Mouse (Mus musculus) heart, postnatal 0 days (tissue): ENCODE results near the gene Lix1l. TPM values are rescaled to one million over a fixed set of nuclear protein-coding genes. Genes with fewer than 3 reads are reported as not detected.

Experiments used
- ATAC-seq: fragments of 200-750 bp; cut with Nextera tagmentation; 2 replicates; pipeline ENCODE4 v1.8.0; 2017; ENCODE audit warnings: low read depth, moderate number of reproducible peaks, moderate library complexity; ENCODE audit not compliant: insufficient read depth
- DNase-seq: peaks from one replicate; pipeline ENCODE4 v3.0.0-alpha.2; 2016; ENCODE audit warnings: low spot score
- H3K27ac ChIP-seq: fragments of 300-500 bp; sonication (generic); 2 replicates; pipeline ENCODE4 v1.5.1; 2014; ENCODE audit warnings: low read depth, mild to moderate bottlenecking
- H3K27me3 ChIP-seq: fragments of 300-500 bp; sonication (generic); 2 replicates; pipeline ENCODE4 v1.6.1; 2014; ENCODE audit warnings: low read length, mixed read lengths; ENCODE audit not compliant: control insufficient read depth, insufficient read depth
- H3K36me3 ChIP-seq: fragments of 300-500 bp; sonication (generic); replicated peaks from 2 replicates; pipeline ENCODE4 v1.6.1; 2014; ENCODE audit warnings: low read length, mixed read lengths; ENCODE audit not compliant: control insufficient read depth, insufficient read depth
- H3K4me1 ChIP-seq: fragments of 300-500 bp; sonication (generic); 2 replicates; pipeline ENCODE4 v1.6.1; 2014; ENCODE audit warnings: antibody characterized with exemption; ENCODE audit not compliant: control insufficient read depth, insufficient read depth
- H3K4me2 ChIP-seq: fragments of 300-500 bp; sonication (generic); 2 replicates; pipeline ENCODE4 v1.6.1; 2014; ENCODE audit warnings: low read depth, mild to moderate bottlenecking, low read length, moderate library complexity
- H3K4me3 ChIP-seq: fragments of 300-500 bp; sonication (generic); 2 replicates; pipeline ENCODE4 v1.5.1; 2014; ENCODE audit warnings: low read depth, low read length
- H3K9ac ChIP-seq: fragments of 300-500 bp; sonication (generic); replicated peaks from 2 replicates; pipeline ENCODE4 v1.6.1; 2014; ENCODE audit warnings: low read depth, low read length, mixed read lengths
- H3K9me3 ChIP-seq: fragments of 300-500 bp; sonication (generic); replicated peaks from 2 replicates; pipeline ENCODE4 v1.6.1; 2016; ENCODE audit warnings: low read length; ENCODE audit not compliant: control insufficient read depth
- CTCF ChIP-seq: IDR thresholded peaks from 2 replicates; pipeline ENCODE4 v1.5.1; 2016; ENCODE audit warnings: antibody characterized with exemption, control low read depth, low read depth
- EP300 ChIP-seq: IDR thresholded peaks from 2 replicates; pipeline ENCODE4 v1.6.1; 2016; ENCODE audit warnings: antibody characterized with exemption, low read depth
- WGBS: fragments of 180-500 bp; shearing (Covaris S2); extraction: QIAGEN DNeasy Blood & Tissue Kit; methylation state at CpG from one replicate; pipeline ENCODE4 v1.1.7; 2014; 5-methylcytosine and 5-hydroxymethylcytosine counted together
- polyA plus RNA-seq: library from polyadenylated mRNA; unstranded; fragments of >200 nt; fragmentation: Nextera tagmentation; extraction: Ambion mirVana; gene quantifications from 2 replicates; pipeline ENCODE4 v1.2.1, GENCODE M21; 2015
- total RNA-seq: library from RNA; depleted of rRNA; stranded (reverse); fragments of >200 nt; gene quantifications from 2 replicates; pipeline ENCODE4 v1.2.3, GENCODE M21; 2014; ENCODE audit warnings: low replicate concordance

The Lix1l gene
- total and polyA plus RNA-seq, 2 experiments from 2014 or later: 3.6 to 50.6 TPM

- peak overlapping the region; percentile 63 for H3K27ac ChIP-seq
- TF ChIP-seq EP300: no peak
- TF ChIP-seq CTCF: no peak
- H3K4me3 ChIP-seq: peak overlapping the region; percentile 59
- WGBS: 2% methylated on average over 9 of the region's 12 CpGs
- no peaks in the 10 kb centered on the region for H3K27me3 ChIP-seq
- ATAC-seq (no peak), DNase-seq (no peak)
- no peaks in the 10 kb centered on the region for H3K36me3 ChIP-seq
- H3K4me2 ChIP-seq: peak overlapping the region; percentile 97
- H3K4me1 ChIP-seq: no peaks in the 10 kb centered on the region; the same call in 1 of the 2 replicates
- H3K9me3 ChIP-seq: no peaks in the 10 kb centered on the region
- peak overlapping the region; percentile 70 for H3K9ac ChIP-seq
These were observed 4.1 kb upstream of the Lix1l start for GRCm38 (mm10) chr3:96596855-96597254.

- DNase-seq: peak; percentile 43
- TF ChIP-seq EP300 (no peak), CTCF (no peak)
- Histone ChIP-seq H3K27ac (peak overlapping the region; percentile 75), H3K4me2 (peak overlapping the region; percentile 97), H3K27me3 (no peaks in the 10 kb centered on the region), H3K4me1 (peaks cover 2% of the 10 kb centered on the region; the same call in 1 of the 2 replicates), H3K36me3 (no peaks in the 10 kb centered on the region), H3K4me3 (peak overlapping the region; percentile 59), H3K9ac (peak overlapping the region; percentile 70), H3K9me3 (no peaks in the 10 kb centered on the region)
- under 1% methylated on average over 40 of the region's 40 CpGs for WGBS
- no peak for ATAC-seq
These were observed 3.5 kb upstream of the Lix1l start for GRCm38 (mm10) chr3:96597435-96597891.

GRCm38 (mm10) chr3:96598156-96599068 is 2.5 kb upstream of the Lix1l start:
- ATAC-seq: peak; percentile 6; the same call in 1 of the 2 replicates
- Histone ChIP-seq H3K9me3 (no peaks in the 10 kb centered on the region), H3K4me3 (peak overlapping the region; percentile 59), H3K9ac (peak overlapping the region; percentile 70), H3K27me3 (no peaks in the 10 kb centered on the region), H3K36me3 (no peaks in the 10 kb centered on the region), H3K4me2 (peak overlapping the region; percentile 97), H3K27ac (peak overlapping the region; percentile 75), H3K4me1 (peaks cover 10% of the 10 kb centered on the region; the same call in 1 of the 2 replicates)
- WGBS: 7% methylated on average over 54 of the region's 54 CpGs
- no peak for TF ChIP-seq EP300
- peak; percentile 63 for DNase-seq

- 0 out of 2 replicates have a peak, but pooled peaks cover 4% of the 10 kb centered on the region for H3K36me3 ChIP-seq
- no peak overlapping the region for H3K4me3 ChIP-seq
- H3K27me3 ChIP-seq: no peaks in the 10 kb centered on the region
- no peak for ATAC-seq
- TF ChIP-seq CTCF: no peak
- TF ChIP-seq EP300: no peak
- no peak overlapping the region for H3K9ac ChIP-seq
- H3K27ac ChIP-seq: no peak overlapping the region
- peak overlapping the region; percentile 97 for H3K4me2 ChIP-seq
- no peak for DNase-seq
- no peaks in the 10 kb centered on the region for H3K9me3 ChIP-seq
- H3K4me1 ChIP-seq: peaks cover 10% of the 10 kb centered on the region; the same call in 1 of the 2 replicates
- WGBS: 75% methylated on average over 8 of the region's 8 CpGs
These were observed 1.9 kb upstream of the Lix1l start for GRCm38 (mm10) chr3:96599069-96599393.

GRCm38 (mm10) chr3:96599411-96599810 is 1.5 kb upstream of the Lix1l start:
- WGBS: 93% methylated on average over 3 of the region's 3 CpGs

More at GRCm38 (mm10) chr3:96599411-96599810, 1.5 kb upstream of the Lix1l start:
- no peak overlapping the region for H3K4me2 ChIP-seq
- no peak for DNase-seq
- H3K27me3 ChIP-seq: no peaks in the 10 kb centered on the region
- no peak overlapping the region for H3K9ac ChIP-seq
- no peak for ATAC-seq
- TF ChIP-seq CTCF (no peak), EP300 (no peak)
- no peak overlapping the region for H3K27ac ChIP-seq
- 0 out of 2 replicates have a peak, but pooled peaks cover 4% of the 10 kb centered on the region for H3K36me3 ChIP-seq
- H3K4me1 ChIP-seq: peaks cover 10% of the 10 kb centered on the region; the same call in 1 of the 2 replicates
- no peaks in the 10 kb centered on the region for H3K9me3 ChIP-seq
- no peak overlapping the region for H3K4me3 ChIP-seq
